Mouse (Mus musculus) erythroblast, embryonic 14.5 days (primary cell): ENCODE results near the gene Muc3.
"Not testable (repeated sequence)": the region's sequence is repeated elsewhere in the genome, so short reads cannot be mapped to it uniquely, and the experiment has no call there.

Experiments
- GATA1 ChIP-seq: IDR thresholded peaks from 2 replicates; pipeline ENCODE4 v1.6.1; 2012; ENCODE audit warnings: low read length, inconsistent platforms, mixed read lengths
- TAL1 ChIP-seq: IDR thresholded peaks from 3 replicates; pipeline ENCODE4 v1.6.1; 2012; ENCODE audit warnings: low read length, inconsistent platforms, mixed read lengths

DNA sequence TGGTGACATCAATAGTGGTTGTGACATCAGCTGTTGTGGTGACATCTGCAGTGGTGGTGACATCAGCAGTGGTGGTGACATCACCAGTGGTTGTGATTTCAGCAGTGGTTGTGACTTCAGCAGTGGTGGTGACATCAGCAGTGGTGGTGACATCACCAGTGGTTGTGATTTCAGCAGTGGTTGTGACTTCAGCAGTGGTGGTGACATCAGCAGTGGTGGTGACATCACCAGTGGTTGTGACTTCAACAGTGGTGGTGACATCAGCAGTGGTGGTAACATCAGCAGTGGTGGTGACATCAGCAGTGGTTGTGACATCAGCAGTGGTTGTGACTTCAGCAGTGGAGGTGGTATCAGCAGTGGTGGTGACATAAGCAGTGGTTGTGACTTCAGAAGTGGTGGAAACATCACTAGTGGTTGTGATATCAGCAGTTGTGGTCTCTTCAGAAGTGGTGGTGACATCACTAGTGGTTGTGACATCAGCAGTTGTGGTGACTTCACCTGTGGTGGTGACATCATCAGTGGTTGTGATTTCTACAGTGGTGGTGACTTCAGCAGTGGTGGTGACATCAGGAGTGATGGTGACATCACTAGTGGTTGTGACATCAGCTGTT is at the start of gene Muc3:
- not testable (repeated sequence) for TF ChIP-seq GATA1, TAL1
